Mouse (Mus musculus) inflammation-experienced regulatory T-cells, adult 6 months (primary cell): ENCODE results near the gene Clptm1l. TPM values are rescaled to one million over a fixed set of nuclear protein-coding genes. Genes with fewer than 3 reads are reported as not detected.

Experiments used
- ATAC-seq: one replicate; pipeline ENCODE4 v1.8.0; 2017
- polyA plus RNA-seq, 3 experiments: library from polyadenylated mRNA; unstranded; fragments of 100-300 nt; shearing (Covaris generic); gene quantifications; one replicate each; pipeline ENCODE4 v1.2.1; 2017

Clptm1l gene
- 10 to 100 TPM; 34.1 to 56.7 (median 36.7) TPM for polyA plus RNA-seq

- peak; percentile 96 for ATAC-seq
Observed at GRCm38 (mm10) chr13:73603522-73604155, at the start of gene Clptm1l. Clptm1l (plus strand) TSS chr13:73604006.

- ATAC-seq, result no peak
Observed at GRCm38 (mm10) chr13:73564201-73564600, 39.6 kb upstream of the Clptm1l start.

- ATAC-seq, result no peak
Observed at GRCm38 (mm10) chr13:73575051-73575450, 28.8 kb upstream of the Clptm1l start.

- ATAC-seq, result no peak
Observed at GRCm38 (mm10) chr13:73577277-73577676, 26.5 kb upstream of the Clptm1l start.

- ATAC-seq, result no peak
Observed at GRCm38 (mm10) chr13:73591488-73591887, 12.3 kb upstream of the Clptm1l start.

- ATAC-seq, result no peak
Observed at GRCm38 (mm10) chr13:73592546-73592945, 11.3 kb upstream of the Clptm1l start.

GRCm38 (mm10) chr13:73596276-73596675 lies 7.5 kb upstream of the Clptm1l start:
- ATAC-seq, result no peak

- no peak for ATAC-seq
Observed at GRCm38 (mm10) chr13:73600217-73600616, 3.6 kb upstream of the Clptm1l start.

- ATAC-seq, result no peak
Observed at GRCm38 (mm10) chr13:73603046-73603445, 760 bp upstream of the Clptm1l start.

- ATAC-seq, result peak; percentile 22
Observed at GRCm38 (mm10) chr13:73604156-73604957, 551 bp downstream of the Clptm1l start.

GRCm38 (mm10) chr13:73618406-73618805 lies 14.6 kb downstream of the Clptm1l start:
- no peak for ATAC-seq

- ATAC-seq, result peak; percentile 50
Observed at GRCm38 (mm10) chr13:73620637-73621036, 16.8 kb downstream of the Clptm1l start.

GRCm38 (mm10) chr13:73626410-73626744 lies 22.6 kb downstream of the Clptm1l start:
- no peak for ATAC-seq

- ATAC-seq, result peak; percentile 84
Observed at GRCm38 (mm10) chr13:73626745-73627549, 23.1 kb downstream of the Clptm1l start, which contains the start of gene Tert. Tert (plus strand) TSS chr13:73626911.

- no peak for ATAC-seq
Observed at GRCm38 (mm10) chr13:73628586-73629113, 24.8 kb downstream of the Clptm1l start.

GRCm38 (mm10) chr13:73631837-73632236 lies 28.0 kb downstream of the Clptm1l start:
- no peak for ATAC-seq

GRCm38 (mm10) chr13:73637826-73638225 lies 34.0 kb downstream of the Clptm1l start:
- no peak for ATAC-seq

GRCm38 (mm10) chr13:73641296-73641695 lies 37.5 kb downstream of the Clptm1l start:
- ATAC-seq, result no peak

GRCm38 (mm10) chr13:73646397-73647087 lies 42.7 kb downstream of the Clptm1l start:
- ATAC-seq, result peak; percentile 89

GRCm38 (mm10) chr13:73653266-73653665 lies 49.5 kb downstream of the Clptm1l start:
- no peak for ATAC-seq

GRCm38 (mm10) chr13:73654976-73655375 lies 51.2 kb downstream of the Clptm1l start:
- no peak for ATAC-seq

- no peak for ATAC-seq
Observed at GRCm38 (mm10) chr13:73658953-73659352, 55.1 kb downstream of the Clptm1l start.
